Mouse (Mus musculus): ENCODE data around the gene Cdh16. TPM values are rescaled to one million over a fixed set of nuclear protein-coding genes. Genes with fewer than 3 reads are reported as not detected.
A peak's percentile ranks its signal among the peaks of the same experiment; 100 is the strongest.
"Not testable (repeated sequence)": the region's sequence is repeated elsewhere in the genome, so short reads cannot be mapped to it uniquely, and the experiment has no call there.

The Cdh16 gene
- polyA plus RNA-seq, 1 experiment from 2014 or later: 0.79 TPM

DNA sequence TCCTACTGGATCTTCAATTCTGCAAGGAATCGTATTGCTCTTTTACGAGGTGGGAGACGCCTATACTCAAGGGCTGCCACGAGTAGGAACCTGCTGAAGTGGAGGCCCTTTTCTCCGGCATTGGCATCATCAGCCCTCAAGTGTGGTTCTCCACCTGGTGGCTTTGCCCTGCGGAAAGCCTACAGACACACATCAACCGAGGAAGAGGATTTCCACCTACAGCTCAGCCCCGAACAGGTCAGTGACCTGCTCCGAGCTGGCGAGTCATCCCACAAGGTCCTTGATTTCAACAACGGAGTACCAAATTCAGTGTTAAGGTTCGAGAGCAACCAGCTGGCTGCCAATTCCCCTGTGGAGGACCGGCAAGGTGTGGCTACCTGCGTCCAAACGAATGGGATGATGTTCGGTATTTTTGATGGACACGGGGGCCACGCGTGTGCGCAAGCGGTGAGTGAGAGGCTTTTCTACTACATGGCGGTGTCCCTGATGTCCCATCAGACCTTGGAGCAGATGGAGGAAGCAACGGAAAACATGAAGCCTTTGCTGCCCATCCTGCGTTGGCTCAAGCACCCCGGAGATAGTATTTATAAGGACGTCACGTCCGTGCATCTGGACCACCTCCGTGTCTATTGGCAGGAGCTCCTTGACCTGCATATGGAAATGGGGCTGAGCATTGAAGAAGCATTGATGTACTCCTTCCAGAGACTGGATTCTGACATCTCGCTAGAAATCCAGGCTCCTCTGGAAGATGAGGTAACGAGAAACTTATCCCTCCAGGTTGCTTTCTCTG lies 30.5 kb downstream of the Cdh16 start:
- Histone ChIP-seq H3K4me1 (replicated peaks) (0 out of 2 replicates have a peak, but pooled peaks cover 7% of the 10 kb centered on the region), H3K36me3 (peaks cover 14% of the 10 kb centered on the region), H3K27me3 (replicated peaks) (no peaks in the 10 kb centered on the region), H3K9me3 (no peaks in the 10 kb centered on the region), H3K4me2 (replicated peaks) (no peak overlapping the region), H3K27ac (no peak overlapping the region), H3K9ac (no peak overlapping the region), H3K4me3 (replicated peaks) (no peak overlapping the region)
- ATAC-seq: no peak
- 93% methylated on average over 31 of the region's 31 CpGs for WGBS

DNA sequence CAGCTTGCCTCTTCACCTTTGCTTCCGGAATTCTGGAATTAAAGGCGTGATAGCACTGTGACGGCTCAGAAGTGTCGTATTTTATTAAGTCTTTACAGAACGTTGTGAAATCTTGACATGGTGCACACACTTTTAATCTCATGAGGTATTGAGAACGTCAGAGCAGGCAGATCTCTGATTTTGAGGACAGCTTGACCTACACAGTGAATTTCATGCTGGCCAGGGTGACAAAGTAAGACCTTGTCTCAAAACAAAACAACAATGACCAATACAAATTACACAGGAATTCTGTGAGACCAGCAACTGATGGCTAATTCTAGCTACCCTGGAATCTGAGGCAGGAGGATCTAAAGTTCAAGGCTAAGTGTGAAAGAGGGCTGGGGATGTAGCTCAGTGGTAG lies 31.6 kb downstream of the Cdh16 start:
- Histone ChIP-seq H3K36me3 (peaks cover 14% of the 10 kb centered on the region), H3K4me2 (replicated peaks) (peak overlapping the region; percentile 89), H3K4me3 (replicated peaks) (peak overlapping the region; percentile 77; the same call in 1 of the 2 replicates), H3K9me3 (no peaks in the 10 kb centered on the region), H3K27ac (no peak overlapping the region), H3K4me1 (replicated peaks) (0 out of 2 replicates have a peak, but pooled peaks cover 4% of the 10 kb centered on the region), H3K27me3 (replicated peaks) (no peaks in the 10 kb centered on the region), H3K9ac (no peak overlapping the region)
- 59% methylated on average over 6 of the region's 6 CpGs for WGBS
- ATAC-seq: no peak

DNA sequence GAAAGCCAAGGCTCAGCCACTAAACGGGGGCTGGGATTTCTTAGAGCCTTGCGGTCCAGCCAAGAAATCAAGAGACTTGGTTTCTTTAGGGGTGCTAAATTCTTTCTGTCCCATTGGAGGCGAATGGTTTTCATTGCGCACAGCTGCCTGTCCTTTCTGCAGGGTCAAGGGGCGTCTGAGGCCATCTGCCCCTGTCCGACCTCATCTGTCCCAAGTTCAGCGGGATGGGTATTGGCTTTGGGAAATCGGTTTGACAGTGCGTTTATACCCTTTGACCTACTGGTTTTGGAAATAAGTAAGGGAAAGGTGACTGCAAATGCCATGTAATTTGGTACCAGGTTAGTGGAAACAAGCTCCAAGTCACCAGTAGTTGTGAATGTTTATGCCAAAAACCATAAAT lies 32.3 kb downstream of the Cdh16 start:
- ATAC-seq: peak; percentile 18; the same call in 1 of the 2 replicates
- Histone ChIP-seq H3K4me3 (replicated peaks) (peak overlapping the region; percentile 77), H3K4me2 (replicated peaks) (peak overlapping the region; percentile 89), H3K9ac (peak overlapping the region; percentile 77), H3K36me3 (peaks cover 14% of the 10 kb centered on the region), H3K27me3 (replicated peaks) (no peaks in the 10 kb centered on the region), H3K9me3 (no peaks in the 10 kb centered on the region), H3K4me1 (replicated peaks) (0 out of 2 replicates have a peak, but pooled peaks cover 3% of the 10 kb centered on the region), H3K27ac (peak overlapping the region; percentile 93)
- WGBS: 2% methylated on average over 9 of the region's 9 CpGs

DNA sequence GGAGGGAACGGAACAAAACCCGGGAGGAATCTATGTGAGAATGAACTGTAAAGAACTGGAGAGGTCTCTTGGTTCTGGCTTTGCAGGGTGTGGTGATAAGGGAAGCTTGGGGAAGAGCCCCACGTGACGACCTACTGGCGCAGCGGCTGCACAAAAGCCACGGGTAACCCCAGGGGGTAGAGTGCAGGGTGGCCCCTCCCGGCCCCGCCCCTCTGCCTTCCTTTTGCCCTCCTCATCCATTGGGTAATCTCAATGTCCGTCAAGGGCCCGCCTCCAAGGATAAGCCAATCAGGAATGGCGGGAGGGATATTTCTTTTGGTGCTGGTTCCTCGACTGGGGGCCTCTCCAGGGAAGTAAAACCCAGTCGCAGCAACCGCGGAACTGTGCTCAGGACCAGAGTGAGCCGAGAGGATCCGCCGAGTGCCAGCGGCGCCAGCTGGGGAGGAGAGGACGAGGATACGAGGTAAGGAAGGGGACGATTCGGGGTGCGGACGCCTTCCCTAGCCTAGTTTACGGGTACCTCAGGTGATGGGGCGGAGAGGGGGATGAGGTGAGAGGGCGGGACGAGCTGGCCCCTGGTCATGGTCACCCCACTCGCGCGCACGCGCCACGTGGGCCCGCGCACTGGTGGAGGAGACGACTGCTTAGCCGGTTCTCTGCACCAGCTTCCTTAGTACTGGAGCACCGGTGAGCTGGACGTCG lies 32.9 kb downstream of the Cdh16 start, which contains the start of gene Pdp2:
Pdp2 (plus strand) TSS at position 319 of the 702 bp plus-strand sequence.
- peak within 1 kb of the TSS; percentile 77 for H3K9ac ChIP-seq
- peak within 1 kb of the TSS; percentile 77 for H3K4me3 ChIP-seq (replicated peaks)
- 0 out of 2 replicates have a peak, but pooled peaks cover 3% of the 10 kb centered on the region for H3K4me1 ChIP-seq (replicated peaks)
- under 1% methylated on average over 44 of the region's 44 CpGs for WGBS
- peak within 1 kb of the TSS; percentile 93 for H3K27ac ChIP-seq
- no peaks in the 10 kb centered on the region for H3K27me3 ChIP-seq (replicated peaks)
- no peaks in the 10 kb centered on the region for H3K9me3 ChIP-seq
- H3K36me3 ChIP-seq: peaks cover 14% of the 10 kb centered on the region
- H3K4me2 ChIP-seq (replicated peaks): peak within 1 kb of the TSS; percentile 89
- ATAC-seq: peak; percentile 99

DNA sequence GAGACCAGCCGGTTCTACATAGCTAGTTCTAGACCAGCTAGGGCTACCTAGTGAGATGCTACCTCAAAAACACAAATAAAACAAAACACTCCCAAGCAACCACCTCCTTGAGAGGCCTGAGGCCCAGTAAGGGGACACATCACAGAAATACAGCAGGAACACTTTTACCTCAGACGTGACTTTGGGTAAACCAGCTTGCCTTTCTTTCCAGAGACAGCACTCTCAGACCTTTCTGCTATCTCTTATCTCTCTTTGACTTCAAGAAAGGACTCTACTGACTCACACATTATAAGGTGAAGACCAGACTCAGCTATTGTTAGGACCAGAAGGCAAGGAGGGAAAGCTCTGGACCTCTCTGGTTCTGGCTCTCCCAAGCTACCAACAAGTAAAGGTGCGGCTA lies 33.9 kb downstream of the Cdh16 start:
- H3K9me3 ChIP-seq: no peaks in the 10 kb centered on the region
- peaks cover 14% of the 10 kb centered on the region for H3K36me3 ChIP-seq
- no peak overlapping the region for H3K27ac ChIP-seq
- H3K4me3 ChIP-seq (replicated peaks): no peak overlapping the region
- no peaks in the 10 kb centered on the region for H3K27me3 ChIP-seq (replicated peaks)
- WGBS: 94% methylated on average over 3 of the region's 3 CpGs
- H3K4me1 ChIP-seq (replicated peaks): 0 out of 2 replicates have a peak, but pooled peaks cover 3% of the 10 kb centered on the region
- ATAC-seq: no peak
- no peak overlapping the region for H3K4me2 ChIP-seq (replicated peaks)
- H3K9ac ChIP-seq: no peak overlapping the region

DNA sequence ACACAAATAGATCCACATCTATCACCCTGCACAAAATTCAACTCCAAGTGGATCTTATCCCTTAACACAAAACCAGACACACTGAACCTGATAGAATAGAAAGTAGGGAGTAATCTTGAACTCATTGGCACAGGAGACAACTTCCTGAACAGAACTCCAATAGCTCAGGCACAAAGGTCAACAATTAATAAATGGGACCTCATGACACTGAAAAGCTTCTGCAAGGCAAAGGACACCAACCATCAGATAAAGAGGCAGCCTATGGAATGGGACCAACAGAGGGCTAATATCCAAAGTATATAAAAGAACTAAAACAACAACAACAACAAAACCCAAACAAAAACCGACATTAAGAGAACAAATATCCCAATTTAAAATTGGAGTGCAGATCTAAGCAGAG lies 39.7 kb downstream of the Cdh16 start:
- Histone ChIP-seq H3K27me3 (replicated peaks) (no peaks in the 10 kb centered on the region), H3K9ac (no peak overlapping the region), H3K4me1 (replicated peaks) (no peaks in the 10 kb centered on the region), H3K4me2 (replicated peaks) (no peak overlapping the region), H3K27ac (no peak overlapping the region), H3K36me3 (no peaks in the 10 kb centered on the region), H3K4me3 (replicated peaks) (no peak overlapping the region), H3K9me3 (no peaks in the 10 kb centered on the region)
- 64% methylated on average over 1 of the region's 1 CpGs for WGBS
- no peak for ATAC-seq

DNA sequence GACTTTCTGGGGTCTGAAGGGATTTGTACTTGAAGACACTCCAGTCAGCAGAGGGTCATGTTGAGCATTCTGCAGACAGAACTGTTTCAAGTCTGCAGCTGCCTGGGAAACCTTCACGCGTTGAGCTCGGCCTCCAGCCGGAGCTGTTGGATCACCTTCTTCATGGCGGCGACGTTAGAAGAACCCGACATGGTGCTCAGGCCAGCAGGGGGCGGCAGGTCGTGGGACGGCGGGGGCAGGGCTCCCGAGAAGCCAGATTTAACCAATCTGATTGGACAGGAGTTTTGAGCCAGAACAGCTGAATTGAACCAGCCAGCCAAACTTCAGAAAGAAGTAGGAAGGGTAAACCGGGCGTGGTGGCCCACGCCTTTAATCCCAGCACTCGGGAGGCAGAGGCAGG lies 46.6 kb downstream of the Cdh16 start:
- H3K9ac ChIP-seq; H3K4me2 ChIP-seq (replicated peaks); H3K4me1 ChIP-seq (replicated peaks); ATAC-seq; H3K9me3 ChIP-seq; H3K27ac ChIP-seq; H3K27me3 ChIP-seq (replicated peaks); H3K36me3 ChIP-seq; H3K4me3 ChIP-seq (replicated peaks): not testable (repeated sequence)
- WGBS: 81% methylated on average over 17 of the region's 17 CpGs

DNA sequence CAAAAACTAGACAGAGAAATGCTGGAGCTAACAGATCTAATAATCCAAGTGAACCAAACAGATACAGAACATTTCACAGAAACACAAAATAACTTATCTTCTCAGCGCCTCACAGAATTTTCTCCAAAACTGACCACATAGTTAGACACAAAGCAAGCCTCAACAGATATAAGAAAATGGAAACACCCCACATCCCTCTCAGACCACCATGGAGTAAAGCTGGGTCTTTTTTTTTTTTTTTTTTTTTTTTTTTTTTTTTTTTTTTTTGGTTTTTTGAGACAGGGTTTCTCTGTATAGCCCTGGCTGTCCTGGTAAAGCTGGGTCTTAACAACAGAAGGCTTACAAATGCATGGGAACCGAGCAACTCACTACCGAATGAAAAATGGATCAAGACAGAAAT lies 47.4 kb downstream of the Cdh16 start:
- Histone ChIP-seq H3K9ac (no peak overlapping the region), H3K4me1 (replicated peaks) (no peaks in the 10 kb centered on the region), H3K9me3 (no peaks in the 10 kb centered on the region), H3K4me3 (replicated peaks) (no peak overlapping the region), H3K27me3 (replicated peaks) (no peaks in the 10 kb centered on the region), H3K27ac (no peak overlapping the region), H3K4me2 (replicated peaks) (no peak overlapping the region), H3K36me3 (no peaks in the 10 kb centered on the region)
- 86% methylated on average over 3 of the region's 3 CpGs for WGBS
- no peak for ATAC-seq

DNA sequence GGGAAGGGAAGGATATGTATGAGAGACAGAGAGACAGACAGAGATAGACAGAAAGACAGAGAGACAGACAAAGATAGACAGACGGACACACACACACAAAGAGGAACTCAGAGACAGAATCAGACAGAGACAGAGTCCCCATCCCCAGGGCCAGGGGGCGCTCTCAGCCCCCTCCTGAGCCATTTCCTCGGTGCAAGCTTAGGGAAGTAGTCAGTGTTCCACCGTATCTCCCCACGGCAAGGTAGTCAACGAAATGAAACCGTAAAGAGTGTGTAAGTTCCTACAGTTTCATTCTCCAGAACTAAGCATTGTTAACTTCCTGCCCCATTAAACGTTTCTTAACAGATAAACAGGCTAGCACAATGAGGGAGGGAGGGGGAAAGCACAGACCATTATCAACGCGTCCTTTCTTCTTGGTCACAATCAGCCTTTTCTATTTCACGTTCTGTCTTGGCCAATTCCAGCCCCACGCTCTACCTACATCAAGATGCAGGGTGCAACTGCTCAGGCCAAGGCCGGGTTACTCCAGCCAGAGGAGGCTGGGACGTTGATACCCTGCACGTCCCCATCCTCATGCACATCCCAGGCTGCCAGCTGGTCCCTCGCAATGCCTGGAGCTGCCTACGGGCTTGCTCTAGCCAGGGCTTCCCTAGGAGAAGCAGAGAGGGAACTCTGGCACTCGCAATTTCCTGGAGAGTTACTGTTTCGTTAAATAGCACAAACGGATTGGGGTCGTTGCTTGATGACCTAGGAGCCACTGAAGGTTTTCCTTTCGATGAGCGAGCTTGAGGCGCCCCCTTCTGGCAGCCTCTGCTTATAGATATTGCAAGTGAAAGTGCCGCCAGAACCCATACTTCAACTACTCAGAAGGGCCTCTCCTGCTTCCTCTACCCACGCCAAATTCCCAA lies 53.5 kb downstream of the Cdh16 start:
- 6% methylated on average over 26 of the region's 26 CpGs for WGBS
- ATAC-seq: peak; percentile 82
- H3K9ac ChIP-seq: peak overlapping the region; percentile 41

DNA sequence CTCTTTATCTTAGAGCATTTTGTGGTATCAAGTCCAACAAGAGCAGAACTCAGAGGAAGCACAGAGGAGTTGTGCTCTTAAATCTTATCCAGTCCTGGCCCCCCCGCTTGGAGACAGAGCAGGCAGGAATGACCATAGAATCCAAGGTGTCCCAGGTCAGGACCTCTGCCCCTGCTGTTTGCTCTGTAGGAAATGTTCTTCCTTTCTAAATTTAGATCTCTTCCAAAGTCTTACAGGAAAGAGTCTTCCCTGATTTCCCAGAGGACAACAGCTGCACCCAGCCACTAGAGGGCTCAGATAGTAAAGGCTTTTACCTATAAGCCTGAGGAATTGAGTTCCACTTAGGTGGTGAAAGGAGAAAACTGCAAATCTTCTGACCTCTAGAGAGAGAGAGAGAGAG lies 54.6 kb downstream of the Cdh16 start:
- H3K9ac ChIP-seq: no peak overlapping the region
- H3K27me3 ChIP-seq (replicated peaks): no peaks in the 10 kb centered on the region
- H3K4me1 ChIP-seq (replicated peaks): peaks cover 9% of the 10 kb centered on the region; the same call in 1 of the 2 replicates
- no peaks in the 10 kb centered on the region for H3K36me3 ChIP-seq
- no peak overlapping the region for H3K4me2 ChIP-seq (replicated peaks)
- H3K9me3 ChIP-seq: no peaks in the 10 kb centered on the region
- 44% methylated on average over 1 of the region's 1 CpGs for WGBS
- no peak overlapping the region for H3K4me3 ChIP-seq (replicated peaks)
- ATAC-seq: no peak
- no peak overlapping the region for H3K27ac ChIP-seq

More for the DNA sequence above, 53.5 kb downstream of the Cdh16 start:
- H3K27me3 ChIP-seq (replicated peaks): no peaks in the 10 kb centered on the region
- no peak overlapping the region for H3K27ac ChIP-seq
- H3K4me1 ChIP-seq (replicated peaks): peaks cover 3% of the 10 kb centered on the region; the same call in 1 of the 2 replicates
- H3K4me2 ChIP-seq (replicated peaks): peak overlapping the region; percentile 92
- no peaks in the 10 kb centered on the region for H3K36me3 ChIP-seq
- no peaks in the 10 kb centered on the region for H3K9me3 ChIP-seq
- peak overlapping the region; percentile 47 for H3K4me3 ChIP-seq (replicated peaks)

DNA sequence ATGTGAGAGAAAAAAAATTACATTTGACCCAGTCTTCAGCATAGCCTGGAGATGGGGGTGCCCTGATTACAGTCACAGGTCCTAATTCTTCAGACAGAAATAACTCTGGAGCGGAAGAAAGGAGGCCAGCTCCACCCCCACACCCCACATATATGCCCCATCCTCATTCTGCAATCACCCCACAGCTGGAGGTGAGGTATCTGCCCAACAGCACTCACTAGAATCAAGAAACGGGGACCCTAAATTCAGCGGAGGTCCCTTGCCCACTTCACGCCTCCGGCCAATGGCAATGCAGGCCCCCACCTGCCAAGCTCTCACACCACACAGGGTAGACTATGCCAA lies 58.8 kb downstream of the Cdh16 start:
- no peak; the same call in 1 of the 2 replicates for ATAC-seq
- no peaks in the 10 kb centered on the region for H3K36me3 ChIP-seq
- H3K9ac ChIP-seq: no peak overlapping the region
- H3K9me3 ChIP-seq: no peaks in the 10 kb centered on the region
- no peaks in the 10 kb centered on the region for H3K27me3 ChIP-seq (replicated peaks)
- H3K4me3 ChIP-seq (replicated peaks): no peak overlapping the region
- H3K4me2 ChIP-seq (replicated peaks): no peak overlapping the region
- H3K4me1 ChIP-seq (replicated peaks): 0 out of 2 replicates have a peak, but pooled peaks cover 6% of the 10 kb centered on the region
- 92% methylated on average over 5 of the region's 5 CpGs for WGBS
- H3K27ac ChIP-seq: no peak overlapping the region

Data from intestine, embryonic 15.5 days (tissue).